Mouse (Mus musculus) stomach, postnatal 0 days (tissue): ENCODE results near the gene Mgea5.
"Not testable (repeated sequence)": the region's sequence is repeated elsewhere in the genome, so short reads cannot be mapped to it uniquely, and the experiment has no call there.

Experiments
- CTCF ChIP-seq: IDR thresholded peaks from 2 replicates; pipeline ENCODE4 v1.5.1; 2016; ENCODE audit warnings: antibody characterized with exemption, low read depth, mild to moderate bottlenecking, moderate library complexity
- EP300 ChIP-seq: optimal IDR thresholded peaks from 2 replicates; pipeline ENCODE3; 2016; ENCODE audit warnings: antibody characterized with exemption

DNA sequence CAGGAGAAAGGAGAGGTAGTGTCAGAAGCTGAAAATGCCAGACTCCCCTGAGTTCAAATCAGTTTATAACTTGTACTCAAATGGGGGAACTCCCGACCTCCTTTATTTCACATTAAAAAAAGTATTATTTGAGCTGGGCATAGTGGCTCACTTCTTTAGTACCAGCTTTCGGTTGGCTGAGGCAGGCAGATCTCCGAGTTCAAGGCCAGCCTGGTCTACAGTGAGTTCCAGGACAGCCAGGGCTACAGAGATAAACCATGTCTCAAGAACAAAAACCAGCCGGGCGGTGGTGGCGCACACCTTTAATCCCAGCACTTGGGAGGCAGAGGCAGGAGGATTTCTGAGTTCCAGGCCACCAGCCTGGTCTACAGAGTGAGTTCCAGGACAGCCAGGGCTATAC lies 22.2 kb upstream of the Mgea5 start:
- TF ChIP-seq CTCF, EP300: not testable (repeated sequence)
